Mouse (Mus musculus) myocyte (in vitro differentiated cells): Measurements from ENCODE around the gene Lrrc56. TPM values are rescaled to one million over a fixed set of nuclear protein-coding genes. Genes with fewer than 3 reads are reported as not detected.

Experiments used
- H3K27me3 ChIP-seq: one replicate; pipeline ENCODE4 v1.6.1; 2011; ENCODE audit not compliant: control insufficient read depth, insufficient read depth, insufficient read length
- H3K36me3 ChIP-seq: one replicate; pipeline ENCODE4 v1.6.1; 2011; ENCODE audit not compliant: control insufficient read depth, insufficient read depth
- H3K4me2 ChIP-seq: one replicate; pipeline ENCODE4 v1.6.1; 2011; ENCODE audit warnings: low read depth, control low read depth
- H3K4me3 ChIP-seq: one replicate; pipeline ENCODE4 v1.5.1; 2011; ENCODE audit warnings: mild to moderate bottlenecking, control low read depth, moderate library complexity
- H3K79me2 ChIP-seq: one replicate; pipeline ENCODE4 v1.6.1; 2011; ENCODE audit not compliant: control insufficient read depth, insufficient read depth
- H3ac ChIP-seq: one replicate; pipeline ENCODE4 v1.6.1; 2011; ENCODE audit not compliant: control insufficient read depth, insufficient read length
- CEBPB ChIP-seq: IDR thresholded peaks from 2 replicates; pipeline ENCODE4 v1.6.1; 2011; ENCODE audit warnings: mild to moderate bottlenecking, moderate library complexity; ENCODE audit not compliant: poor library complexity, insufficient read depth, severe bottlenecking
- E2F4 ChIP-seq: IDR thresholded peaks from one replicate; pipeline ENCODE4 v1.6.1; 2011; ENCODE audit warnings: mild to moderate bottlenecking, control low read depth, moderate library complexity; ENCODE audit not compliant: insufficient read depth
- MAX ChIP-seq: IDR thresholded peaks from one replicate; pipeline ENCODE4 v1.6.1; 2011; ENCODE audit warnings: low read depth, mild to moderate bottlenecking, control low read depth
- MYOD1 ChIP-seq, 3 experiments: IDR thresholded peaks; one replicate each; pipeline ENCODE4 v1.6.1; 2011; ENCODE audit warnings: control low read depth in 2 of 3, low read depth in 2 of 3, mild to moderate bottlenecking in 2 of 3, moderate library complexity in 1 of 3; ENCODE audit not compliant: insufficient read length in 2 of 3, control insufficient read depth in 1 of 3
- MYOG ChIP-seq, 3 experiments: IDR thresholded peaks; one replicate each; pipeline ENCODE4 v1.6.1; 2011; ENCODE audit warnings: control low read depth in 2 of 3, low read depth in 2 of 3, mild to moderate bottlenecking in 2 of 3; ENCODE audit not compliant: insufficient read length in 2 of 3, control insufficient read depth in 1 of 3, insufficient read depth in 1 of 3
- POLR2A ChIP-seq: IDR thresholded peaks from one replicate; pipeline ENCODE4 v1.6.1; 2011; ENCODE audit warnings: low read depth, mild to moderate bottlenecking, control low read depth, moderate library complexity; ENCODE audit not compliant: insufficient read length
- POLR2AphosphoS2 ChIP-seq: IDR thresholded peaks from one replicate; pipeline ENCODE4 v1.6.1; 2011; ENCODE audit warnings: low read depth, control low read depth; ENCODE audit not compliant: insufficient read length
- REST ChIP-seq: IDR thresholded peaks from one replicate; pipeline ENCODE4 v1.6.1; 2011; ENCODE audit warnings: mild to moderate bottlenecking, control low read depth, moderate library complexity; ENCODE audit not compliant: insufficient read depth, insufficient read length
- SRF ChIP-seq: IDR thresholded peaks from one replicate; pipeline ENCODE4 v1.6.1; 2011; ENCODE audit warnings: low read depth; ENCODE audit not compliant: control insufficient read depth, insufficient read length
- TCF12 ChIP-seq: IDR thresholded peaks from one replicate; pipeline ENCODE4 v1.6.1; 2011; ENCODE audit warnings: mild to moderate bottlenecking, control low read depth; ENCODE audit not compliant: poor library complexity, insufficient read depth, severe bottlenecking
- TCF3 ChIP-seq: IDR thresholded peaks from one replicate; pipeline ENCODE4 v1.6.1; 2011; ENCODE audit warnings: low read depth, control low read depth; ENCODE audit not compliant: insufficient read length
- USF1 ChIP-seq: IDR thresholded peaks from one replicate; pipeline ENCODE4 v1.6.1; 2011; ENCODE audit warnings: low read depth, mild to moderate bottlenecking, control low read depth, moderate library complexity
- polyA plus RNA-seq: library from polyadenylated mRNA; unstranded; fragments of >200 nt; fragmentation: generic; extraction: Trizol; gene quantifications from one replicate; pipeline ENCODE4 v1.2.1, GENCODE M21; 2012; ENCODE audit warnings: missing spikeins

The Lrrc56 gene
- polyA plus RNA-seq, 1 experiment = 1.1 TPM

DNA sequence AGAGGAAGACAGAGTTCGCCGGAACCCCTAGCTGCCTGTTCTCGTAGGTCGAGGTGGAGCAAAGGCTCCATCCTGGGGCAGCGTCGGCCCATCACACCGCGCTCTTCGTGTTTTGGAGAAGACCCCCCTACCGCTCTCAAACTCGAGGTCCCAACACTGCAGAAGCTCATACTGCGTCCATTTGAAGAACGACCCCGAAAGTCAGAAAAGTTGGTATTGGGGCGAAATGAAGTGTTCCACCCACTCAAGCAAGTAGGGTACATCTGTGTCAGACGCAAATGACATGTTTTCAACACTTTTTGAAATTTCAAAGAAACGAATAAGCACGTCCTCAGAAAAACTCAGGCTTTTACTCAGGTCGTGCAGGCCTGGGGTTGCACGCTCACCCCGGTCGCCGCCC, 452 bp downstream of the Lrrc56 start:
- peak overlapping the region; percentile 82 for H3ac ChIP-seq
- peaks cover 4% of the 10 kb centered on the region for H3K27me3 ChIP-seq
- peak overlapping the region; percentile 47 for H3K4me3 ChIP-seq
- H3K4me2 ChIP-seq = peak overlapping the region; percentile 99
- peaks cover 18% of the 10 kb centered on the region for H3K36me3 ChIP-seq
- TF ChIP-seq TCF3 = no peak
- TF ChIP-seq MYOG (IDR thresholded peaks at IDR 0.05; ENCODE audit: control insufficient read depth in 1 of 3, insufficient read depth in 1 of 3, insufficient read length in 2 of 3, low read depth in 2 of 3) = no peak
- TF ChIP-seq CEBPB = no peak
- TF ChIP-seq MYOD1 (IDR thresholded peaks at IDR 0.05; ENCODE audit: control insufficient read depth in 1 of 3, insufficient read length in 2 of 3, low read depth in 2 of 3) = no peak
- TF ChIP-seq POLR2A = no peak
- H3K79me2 ChIP-seq = peaks cover 9% of the 10 kb centered on the region

GRCm38 (mm10) chr7:141194830-141195229, 873 bp downstream of the Lrrc56 start:
- peak overlapping the region; percentile 47 for H3K4me3 ChIP-seq
- peaks cover 18% of the 10 kb centered on the region for H3K36me3 ChIP-seq
- peak overlapping the region; percentile 99 for H3K4me2 ChIP-seq
- TF ChIP-seq USF1 (no peak), SRF (no peak), E2F4 (peak; percentile 59), POLR2A (peak; percentile 41), POLR2AphosphoS2 (peak; percentile 20)
- peaks cover 5% of the 10 kb centered on the region for H3K27me3 ChIP-seq
- H3K79me2 ChIP-seq = peaks cover 9% of the 10 kb centered on the region
- H3ac ChIP-seq = peak overlapping the region; percentile 82

DNA sequence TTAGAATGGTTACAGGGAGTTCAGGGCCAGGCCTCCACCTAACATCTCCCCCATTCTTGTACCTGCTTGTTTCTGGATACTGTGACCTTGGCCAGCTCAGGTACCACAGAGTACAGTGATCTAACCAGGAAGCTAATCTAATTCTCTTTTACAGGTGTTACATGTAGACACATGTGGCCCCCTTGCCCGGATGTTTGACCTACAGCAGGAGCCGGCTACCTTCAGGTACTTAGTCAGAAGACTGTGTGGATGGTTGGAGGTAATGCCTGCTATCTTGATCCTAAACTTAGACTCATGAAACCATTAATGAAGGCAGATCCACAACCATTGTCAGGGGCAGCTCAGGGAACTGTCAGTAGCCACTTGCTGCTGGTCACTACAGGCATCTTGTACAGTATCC, 1.8 kb downstream of the Lrrc56 start:
- TF ChIP-seq USF1 (no peak), TCF3 (no peak), MYOG (IDR thresholded peaks at IDR 0.05; ENCODE audit: control insufficient read depth in 1 of 3, insufficient read depth in 1 of 3, insufficient read length in 2 of 3, low read depth in 2 of 3) (no peak), CEBPB (no peak), TCF12 (no peak), SRF (no peak), MAX (no peak)
- Histone ChIP-seq H3K27me3 (peaks cover 5% of the 10 kb centered on the region), H3K79me2 (peaks cover 9% of the 10 kb centered on the region), H3ac (no peak overlapping the region), H3K4me2 (no peak overlapping the region), H3K36me3 (peaks cover 12% of the 10 kb centered on the region), H3K4me3 (no peak overlapping the region)

DNA sequence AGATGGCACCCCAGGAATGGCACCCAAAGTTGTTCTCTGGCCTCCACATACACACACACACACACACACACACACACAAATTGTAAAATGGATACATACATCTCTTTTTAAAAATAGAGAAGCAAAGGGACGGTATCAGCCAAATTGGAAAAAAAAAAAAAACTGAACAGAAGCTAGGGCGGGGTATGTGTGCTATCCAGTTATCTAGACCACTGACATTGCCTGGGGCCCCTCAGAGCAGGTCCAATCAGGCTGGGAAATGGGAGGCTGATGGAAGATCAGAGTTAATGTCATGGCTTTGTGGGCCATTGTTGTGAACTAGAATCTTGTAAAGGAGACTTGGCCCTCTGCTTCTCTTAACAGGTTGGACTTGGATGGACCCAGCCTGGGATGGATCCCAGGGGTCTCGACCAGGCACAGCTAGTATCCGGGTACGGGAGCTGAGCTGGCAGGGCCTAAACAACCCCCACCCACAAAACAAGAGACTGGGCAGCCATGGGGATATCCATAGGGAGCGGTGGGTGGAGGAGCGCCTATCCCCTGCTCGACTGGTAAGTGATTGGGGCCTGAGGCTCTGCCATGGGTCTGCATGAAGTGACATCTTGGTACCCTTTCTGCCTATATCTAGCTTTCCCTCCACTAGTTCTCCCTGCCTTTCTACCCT, 2.8 kb downstream of the Lrrc56 start:
- Histone ChIP-seq H3K4me2 (no peak overlapping the region), H3K36me3 (peaks cover 4% of the 10 kb centered on the region), H3K79me2 (peaks cover 9% of the 10 kb centered on the region), H3K27me3 (peaks cover 5% of the 10 kb centered on the region), H3K4me3 (no peak overlapping the region), H3ac (no peak overlapping the region)
- TF ChIP-seq CEBPB = no peak
- TF ChIP-seq TCF12 = no peak
- TF ChIP-seq E2F4 = no peak

DNA sequence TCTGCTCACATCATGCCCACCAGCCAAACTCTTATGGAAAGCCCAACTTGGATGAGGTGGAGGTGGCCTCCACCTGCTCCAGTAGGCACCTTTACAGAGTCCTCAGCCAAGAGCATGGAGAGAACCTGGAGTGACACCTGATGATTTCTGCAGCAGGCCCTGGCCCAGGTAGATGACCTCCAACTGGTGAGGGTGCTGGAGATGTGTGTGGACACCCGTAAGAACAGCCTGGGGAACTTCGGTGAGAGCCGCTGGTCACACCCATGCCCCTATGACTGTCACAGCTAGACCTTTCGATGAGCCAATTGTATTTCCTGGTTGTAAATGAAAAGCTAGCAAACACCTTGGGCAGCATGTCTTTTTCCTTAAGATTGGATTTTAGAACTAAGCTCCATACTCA, 4.2 kb downstream of the Lrrc56 start:
- Histone ChIP-seq H3ac (no peak overlapping the region), H3K4me2 (no peak overlapping the region), H3K36me3 (no peaks in the 10 kb centered on the region), H3K27me3 (peaks cover 5% of the 10 kb centered on the region), H3K79me2 (no peaks in the 10 kb centered on the region), H3K4me3 (no peak overlapping the region)
- TF ChIP-seq TCF12 (no peak), POLR2AphosphoS2 (no peak), POLR2A (no peak), MAX (no peak), MYOG (IDR thresholded peaks at IDR 0.05; ENCODE audit: control insufficient read depth in 1 of 3, insufficient read depth in 1 of 3, insufficient read length in 2 of 3, low read depth in 2 of 3) (no peak), CEBPB (no peak), SRF (no peak), REST (no peak), MYOD1 (IDR thresholded peaks at IDR 0.05; ENCODE audit: control insufficient read depth in 1 of 3, insufficient read length in 2 of 3, low read depth in 2 of 3) (no peak), USF1 (no peak), E2F4 (no peak), TCF3 (no peak)

DNA sequence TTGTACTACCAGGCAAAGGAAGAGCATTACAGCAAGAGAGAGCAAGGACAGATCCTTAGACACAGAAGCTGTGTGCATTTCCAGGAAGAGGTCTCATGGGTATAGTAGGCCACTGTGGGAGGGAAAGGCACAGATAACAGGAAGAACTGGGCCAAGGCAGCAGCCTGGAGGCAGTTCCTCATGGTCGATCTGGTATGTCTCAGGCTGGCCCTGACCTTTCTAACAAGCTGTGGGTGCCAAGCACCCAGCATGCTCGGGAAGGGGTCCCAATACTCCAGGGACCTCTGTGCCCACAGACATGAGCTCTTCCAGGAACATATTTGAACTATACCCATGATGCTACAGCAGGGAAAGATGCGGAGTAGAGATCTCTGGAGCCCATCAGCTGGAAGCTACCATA, 10.6 kb downstream of the Lrrc56 start:
- no peak overlapping the region for H3K4me3 ChIP-seq
- peaks cover 36% of the 10 kb centered on the region for H3K27me3 ChIP-seq
- H3K79me2 ChIP-seq = no peaks in the 10 kb centered on the region
- no peak overlapping the region for H3K4me2 ChIP-seq
- H3K36me3 ChIP-seq = no peaks in the 10 kb centered on the region
- no peak for TF ChIP-seq E2F4
- no peak for TF ChIP-seq POLR2A
- TF ChIP-seq POLR2AphosphoS2 = no peak
- no peak for TF ChIP-seq SRF
- no peak for TF ChIP-seq TCF12
- no peak for TF ChIP-seq TCF3
- TF ChIP-seq MYOG (IDR thresholded peaks at IDR 0.05; ENCODE audit: control insufficient read depth in 1 of 3, insufficient read depth in 1 of 3, insufficient read length in 2 of 3, low read depth in 2 of 3) = no peak
- no peak for TF ChIP-seq USF1
- no peak for TF ChIP-seq MAX
- TF ChIP-seq CEBPB = no peak
- no peak overlapping the region for H3ac ChIP-seq
